14 mouse cellular contexts compared by ENCODE assay signal in genomic region chr15:27814677-27815391, GRCm38 (mm10).
DNase-seq lines count a peak whose midpoint lies in the region; ATAC-seq and TF ChIP-seq lines count a peak whose summit lies in the region.
"Had no signal": no experiment of that assay in that cellular context is flagged by ENCODE, and none has a peak within 500 bp of the region (broad histone marks: within the 10 kb centered on the region; RNA-seq: fewer than 3 reads in every experiment).

No protein-coding gene starts in this region.

- 76% methylated on average over 6 of the region's 6 CpGs for WGBS in midbrain, embryonic 13.5 days
- WGBS in midbrain, embryonic 11.5 days: 76% methylated on average over 6 of the region's 6 CpGs
- WGBS in embryonic facial prominence, embryonic 11.5 days: 49% methylated on average over 6 of the region's 6 CpGs
- 15% methylated on average over 6 of the region's 6 CpGs for WGBS in limb, embryonic 14.5 days

- peaks cover 62% of the 10 kb centered on the region for H3K27me3 ChIP-seq in midbrain, embryonic 13.5 days
- H3K27me3 ChIP-seq in midbrain, embryonic 11.5 days (ENCODE audit: control insufficient read depth, insufficient read depth, low read length): peaks cover 9% of the 10 kb centered on the region
- no peaks in the 10 kb centered on the region for H3K27me3 ChIP-seq in embryonic facial prominence, embryonic 11.5 days (ENCODE audit: control insufficient read depth, insufficient read depth, low read length)
- no peaks in the 10 kb centered on the region for H3K27me3 ChIP-seq in limb, embryonic 14.5 days (ENCODE audit: control insufficient read depth, insufficient read depth, low read length)

- H3K9me3 ChIP-seq in midbrain, embryonic 13.5 days: no peaks in the 10 kb centered on the region
- no peaks in the 10 kb centered on the region for H3K9me3 ChIP-seq in midbrain, embryonic 11.5 days (ENCODE audit: control insufficient read depth, low read length)
- no peaks in the 10 kb centered on the region for H3K9me3 ChIP-seq in embryonic facial prominence, embryonic 11.5 days (replicated peaks; ENCODE audit: control insufficient read depth, low read length)
- no peaks in the 10 kb centered on the region for H3K9me3 ChIP-seq in limb, embryonic 14.5 days (ENCODE audit: control insufficient read depth, low read length)

- H3K4me3 ChIP-seq in gastrocnemius, adult 2 months: no peak overlapping the region
- H3K4me3 ChIP-seq in midbrain, embryonic 13.5 days (replicated peaks): no peak overlapping the region
- H3K4me3 ChIP-seq in midbrain, embryonic 11.5 days (ENCODE audit: low read depth, low read length): no peak overlapping the region
- no peak overlapping the region for H3K4me3 ChIP-seq in embryonic facial prominence, embryonic 11.5 days (ENCODE audit: low read depth, low read length)
- H3K4me3 ChIP-seq in limb, embryonic 14.5 days (replicated peaks; ENCODE audit: low read length): no peak overlapping the region

- H3K27ac ChIP-seq in gastrocnemius, adult 2 months: peak overlapping the region; percentile 46
- H3K27ac ChIP-seq in midbrain, embryonic 13.5 days: 0 out of 2 replicates have a peak overlapping the region, but pooled peaks have one; percentile 1
- H3K27ac ChIP-seq in midbrain, embryonic 11.5 days (ENCODE audit: low read depth, low read length): no peak overlapping the region
- H3K27ac ChIP-seq in embryonic facial prominence, embryonic 11.5 days (replicated peaks; ENCODE audit: low read depth, low read length): peak overlapping the region; percentile 16; the same call in 1 of the 2 replicates
- H3K27ac ChIP-seq in limb, embryonic 14.5 days (replicated peaks; ENCODE audit: low read depth, low read length): peak overlapping the region; percentile 55; the same call in 1 of the 2 replicates

- no peak overlapping the region for H3K4me2 ChIP-seq in midbrain, embryonic 13.5 days (replicated peaks)
- no peak overlapping the region for H3K4me2 ChIP-seq in midbrain, embryonic 11.5 days
- no peak overlapping the region for H3K4me2 ChIP-seq in embryonic facial prominence, embryonic 11.5 days (ENCODE audit: low read depth, low read length)
- H3K4me2 ChIP-seq in limb, embryonic 14.5 days (replicated peaks; ENCODE audit: low read depth, low read length, severe bottlenecking): no peak overlapping the region

- peaks cover 18% of the 10 kb centered on the region for H3K4me1 ChIP-seq in midbrain, embryonic 13.5 days (replicated peaks)
- peaks cover 7% of the 10 kb centered on the region; the same call in 1 of the 2 replicates for H3K4me1 ChIP-seq in midbrain, embryonic 11.5 days (ENCODE audit: control insufficient read depth, insufficient read depth, low read length)
- H3K4me1 ChIP-seq in embryonic facial prominence, embryonic 11.5 days (ENCODE audit: control insufficient read depth, insufficient read depth, low read length): peaks cover 8% of the 10 kb centered on the region
- peaks cover 34% of the 10 kb centered on the region for H3K4me1 ChIP-seq in limb, embryonic 14.5 days (ENCODE audit: control insufficient read depth, insufficient read depth, low read length)

- no peak for TF ChIP-seq CTCF in gastrocnemius, adult 2 months (IDR thresholded peaks at IDR 0.05)

- DNase-seq in gastrocnemius, adult 2 months: peak; percentile 58
- DNase-seq in gastrocnemius, postnatal 36 days: no peak
- DNase-seq in midbrain, embryonic 11.5 days (ENCODE audit: low spot score, missing footprints): no peak
- peak; percentile 55 for DNase-seq in embryonic facial prominence, embryonic 11.5 days (ENCODE audit: low spot score)
- DNase-seq in limb, embryonic 14.5 days (ENCODE audit: low spot score): peak; percentile 70
- DNase-seq in adrenal gland, postnatal 36 days: no peak
- no peak for DNase-seq in cerebellum, adult 11 months
- DNase-seq: heart, adult 11 months; kidney, adult 9 months; liver; lung, adult 18-20 months; lung, postnatal 4 days; thymus, adult 2 months had no signal

- no peak overlapping the region for H3K9ac ChIP-seq in midbrain, embryonic 13.5 days (replicated peaks)
- no peak overlapping the region for H3K9ac ChIP-seq in midbrain, embryonic 11.5 days (ENCODE audit: low read length)
- H3K9ac ChIP-seq in embryonic facial prominence, embryonic 11.5 days (replicated peaks; ENCODE audit: low read length): no peak overlapping the region
- no peak overlapping the region for H3K9ac ChIP-seq in limb, embryonic 14.5 days (ENCODE audit: low read depth, low read length, severe bottlenecking)

- intact Hi-C loops in gastrocnemius, adult 2 months (cut with DNase I): no loop called here
- intact Hi-C loops in gastrocnemius, postnatal 36 days (cut with DNase I): no loop called here

- no peak for TF ChIP-seq POLR2A in limb, embryonic 14.5 days (IDR thresholded peaks at IDR 0.05; ENCODE audit: borderline replicate concordance, extremely low read depth, insufficient read depth, insufficient read length)

- ATAC-seq in midbrain, embryonic 13.5 days: no peak
- ATAC-seq in midbrain, embryonic 11.5 days (ENCODE audit: low FRiP score): no peak
- ATAC-seq in embryonic facial prominence, embryonic 11.5 days (replicated peaks; ENCODE audit: insufficient number of reproducible peaks, low FRiP score, low TSS enrichment, low read depth): no peak
- peak; percentile 64 for ATAC-seq in limb, embryonic 14.5 days (ENCODE audit: low FRiP score, low read depth)

- peaks cover 82% of the 10 kb centered on the region for H3K36me3 ChIP-seq in midbrain, embryonic 13.5 days
- H3K36me3 ChIP-seq in midbrain, embryonic 11.5 days (ENCODE audit: control insufficient read depth, insufficient read depth, low read length): peaks cover 20% of the 10 kb centered on the region
- peaks cover 3% of the 10 kb centered on the region for H3K36me3 ChIP-seq in embryonic facial prominence, embryonic 11.5 days (replicated peaks; ENCODE audit: control insufficient read depth, insufficient read depth, low read depth, low read length)
- H3K36me3 ChIP-seq in limb, embryonic 14.5 days (ENCODE audit: control insufficient read depth, insufficient read depth, low read length): peaks cover 57% of the 10 kb centered on the region

Comparison
In these comparisons a context has a peak if more than half of its experiments do, and no peak if none do; other contexts are left out.
1. DNase-seq: peak in gastrocnemius, adult 2 months (single experiment), embryonic facial prominence, embryonic 11.5 days (single experiment) and limb, embryonic 14.5 days (single experiment); none in gastrocnemius, postnatal 36 days (0 of 2), midbrain, embryonic 11.5 days (single experiment), adrenal gland, postnatal 36 days (0 of 2) and cerebellum, adult 11 months (single experiment).